Mouse (Mus musculus) lung, postnatal 10 days (tissue): ENCODE data around the gene Traf3ip1.
"Not testable (repeated sequence)": the region's sequence is repeated elsewhere in the genome, so short reads cannot be mapped to it uniquely, and the experiment has no call there.

Experiments
- DNase-seq: peaks from one replicate; pipeline ENCODE4 v3.0.0; 2021

Gene Traf3ip1

GRCm38 (mm10) chr1:91466186-91466585, 28.3 kb upstream of the Traf3ip1 start:
- DNase-seq: no peak

- no peak for DNase-seq
Observed at GRCm38 (mm10) chr1:91469888-91470419, 24.5 kb upstream of the Traf3ip1 start.

DNA sequence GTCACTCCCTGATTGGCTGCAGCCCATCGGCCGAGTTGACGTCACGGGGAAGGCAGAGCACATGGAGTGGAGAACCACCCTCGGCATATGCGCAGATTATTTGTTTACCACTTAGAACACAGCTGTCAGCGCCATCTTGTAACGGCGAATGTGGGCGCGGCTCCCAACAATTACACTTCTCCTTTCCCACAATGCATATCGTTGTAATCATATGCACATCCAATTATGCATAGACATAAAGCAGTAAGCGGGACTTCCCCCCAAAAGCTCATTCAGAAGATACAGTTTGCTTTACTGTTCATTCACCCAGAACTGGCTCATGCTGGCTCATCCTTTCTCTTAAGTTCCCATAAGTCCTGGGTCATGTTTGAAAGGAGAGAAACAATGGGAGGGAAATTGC, 16.3 kb upstream of the Traf3ip1 start:
- DNase-seq: not testable (repeated sequence)

DNA sequence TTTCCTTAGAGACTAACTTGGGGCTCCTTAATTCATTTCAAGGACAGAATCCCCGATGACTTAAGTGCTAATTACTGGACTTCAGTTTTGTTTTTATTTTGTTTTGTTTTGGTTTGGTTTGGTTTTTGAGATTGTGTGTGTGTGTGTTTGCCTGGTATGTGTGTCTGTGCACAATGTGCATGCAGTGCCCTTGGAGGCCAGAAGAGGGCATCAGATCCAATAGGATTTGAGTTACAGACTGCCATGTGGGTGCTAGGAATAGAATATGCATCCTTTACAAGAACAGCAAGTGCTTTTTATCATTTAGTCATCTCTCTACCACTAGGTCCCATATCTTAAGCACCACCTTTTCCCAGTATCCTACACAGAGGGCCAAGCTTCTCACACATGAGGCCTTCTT, 15.5 kb upstream of the Traf3ip1 start:
- no peak for DNase-seq

DNA sequence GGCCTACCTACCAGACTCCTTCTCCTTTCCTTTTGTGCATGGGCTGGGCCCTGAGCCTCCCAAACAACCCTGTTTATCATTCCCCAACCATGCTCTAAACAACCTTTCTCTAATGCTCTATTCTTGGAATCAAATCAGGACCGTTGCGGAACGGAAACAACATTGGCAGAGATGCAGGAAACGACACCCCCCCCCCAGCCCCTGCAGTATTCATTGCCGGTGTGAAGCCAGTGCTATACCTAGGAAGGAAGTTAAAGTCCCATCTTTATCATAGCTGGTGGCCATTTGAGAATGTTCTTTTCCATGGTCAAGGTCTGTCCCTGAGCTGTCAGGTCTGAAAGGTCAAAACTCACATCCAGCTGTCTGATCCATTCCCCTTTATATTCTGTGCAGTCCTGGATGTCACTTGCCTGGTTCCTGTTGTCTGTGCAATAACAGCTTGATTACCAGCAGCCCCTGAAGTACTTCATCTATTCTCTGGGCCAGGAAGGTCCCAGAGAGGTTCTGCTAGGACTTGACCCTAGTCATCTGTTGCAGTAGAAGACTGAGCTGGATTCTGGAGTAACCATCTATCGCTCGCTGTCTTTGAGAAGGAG, 11.7 kb upstream of the Traf3ip1 start:
- peak; percentile 18 for DNase-seq

GRCm38 (mm10) chr1:91483304-91484010, 11.0 kb upstream of the Traf3ip1 start:
- DNase-seq: peak; percentile 93

- no peak for DNase-seq
Observed at GRCm38 (mm10) chr1:91484011-91484346, 10.5 kb upstream of the Traf3ip1 start.

- no peak for DNase-seq
Observed at GRCm38 (mm10) chr1:91485422-91485821, 9.0 kb upstream of the Traf3ip1 start.

DNA sequence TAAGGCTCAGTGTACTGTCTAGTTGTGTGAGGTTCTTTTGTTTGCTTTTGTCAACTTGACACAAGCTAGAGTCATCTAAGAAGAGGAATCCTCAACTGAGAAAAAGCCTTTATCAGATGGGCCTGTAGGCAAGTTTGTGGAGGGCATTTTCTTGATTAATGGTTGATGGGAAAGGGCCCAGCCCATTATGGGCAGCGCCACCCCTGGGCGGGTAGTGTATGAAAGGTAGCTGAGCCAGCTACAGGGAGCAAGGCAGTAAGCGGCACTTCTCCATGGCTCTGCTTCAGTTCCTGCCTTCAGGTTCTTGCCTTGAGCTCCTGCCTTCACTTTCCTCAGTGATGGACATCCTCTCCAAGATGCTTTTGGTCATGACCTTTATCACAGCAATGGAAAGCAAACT, 8.3 kb upstream of the Traf3ip1 start:
- DNase-seq: no peak

GRCm38 (mm10) chr1:91490322-91490721, 4.1 kb upstream of the Traf3ip1 start:
- DNase-seq: no peak

- no peak for DNase-seq
Observed at GRCm38 (mm10) chr1:91492740-91493139, 1.7 kb upstream of the Traf3ip1 start.

GRCm38 (mm10) chr1:91493938-91494337, 509 bp upstream of the Traf3ip1 start:
- no peak for DNase-seq

- no peak for DNase-seq
Observed at GRCm38 (mm10) chr1:91495321-91495720, 874 bp downstream of the Traf3ip1 start.

DNA sequence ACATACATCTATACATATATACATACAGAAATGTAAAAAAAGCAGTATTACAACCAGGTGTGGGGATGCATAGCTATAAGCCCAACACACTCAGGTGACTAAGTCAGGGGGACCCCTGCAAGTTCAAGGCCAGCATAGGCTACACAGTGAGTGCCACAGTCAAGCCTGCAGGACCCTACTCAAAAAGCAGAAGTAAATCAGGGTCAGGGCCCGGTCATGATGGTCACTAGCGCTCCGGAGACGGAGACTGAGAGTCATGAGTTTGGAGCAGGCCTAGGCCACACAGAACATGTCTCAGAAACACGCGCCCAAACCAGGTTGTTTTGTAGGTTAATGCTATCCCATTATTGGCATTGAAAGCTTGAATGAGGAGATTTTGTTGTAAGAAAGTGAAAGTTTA, 4.1 kb downstream of the Traf3ip1 start:
- DNase-seq: no peak

DNA sequence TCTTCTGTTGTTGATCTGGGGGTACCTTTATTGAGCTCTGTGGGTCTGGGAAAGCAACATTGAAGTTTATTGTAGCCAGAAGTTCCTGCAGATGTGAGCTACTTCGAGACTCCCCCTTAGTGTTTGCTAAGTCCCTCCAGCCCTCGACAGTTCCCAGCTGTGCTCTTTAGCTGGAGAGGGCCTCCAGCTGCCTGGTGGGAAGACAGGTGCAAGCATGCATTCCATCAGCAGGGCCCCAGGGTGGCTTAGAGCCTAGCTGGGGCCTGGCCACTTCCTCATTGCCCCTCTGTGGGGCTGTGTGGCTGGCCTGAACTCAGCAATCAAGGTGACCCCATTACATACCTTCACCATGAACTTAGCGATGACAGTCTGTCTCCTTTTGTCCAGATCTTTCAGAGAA, 10.2 kb downstream of the Traf3ip1 start:
- DNase-seq: no peak

DNA sequence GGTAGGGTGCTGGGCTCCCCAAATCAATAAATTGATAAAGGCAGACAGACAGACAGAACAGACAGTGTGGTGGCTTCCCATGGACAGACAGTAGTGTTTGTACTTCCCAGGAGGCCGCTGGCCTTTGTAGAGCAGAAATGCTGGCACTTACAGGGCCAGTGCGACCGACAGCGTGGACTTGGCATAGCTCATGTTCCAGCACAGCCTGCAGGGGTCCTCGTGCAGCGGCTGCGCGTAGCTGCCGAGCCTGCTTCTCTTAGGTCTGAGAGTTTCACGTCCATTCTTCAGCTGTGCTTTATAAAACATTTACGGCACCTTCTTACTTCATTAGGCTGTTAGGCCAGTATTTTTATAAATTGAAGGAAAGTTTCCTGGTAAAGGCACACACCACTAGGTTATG, 20.5 kb downstream of the Traf3ip1 start:
- no peak for DNase-seq

- no peak for DNase-seq
Observed at GRCm38 (mm10) chr1:91515642-91516041, 21.2 kb downstream of the Traf3ip1 start.

- peak; percentile 73 for DNase-seq
Observed at GRCm38 (mm10) chr1:91523759-91524158, 29.3 kb downstream of the Traf3ip1 start.

DNA sequence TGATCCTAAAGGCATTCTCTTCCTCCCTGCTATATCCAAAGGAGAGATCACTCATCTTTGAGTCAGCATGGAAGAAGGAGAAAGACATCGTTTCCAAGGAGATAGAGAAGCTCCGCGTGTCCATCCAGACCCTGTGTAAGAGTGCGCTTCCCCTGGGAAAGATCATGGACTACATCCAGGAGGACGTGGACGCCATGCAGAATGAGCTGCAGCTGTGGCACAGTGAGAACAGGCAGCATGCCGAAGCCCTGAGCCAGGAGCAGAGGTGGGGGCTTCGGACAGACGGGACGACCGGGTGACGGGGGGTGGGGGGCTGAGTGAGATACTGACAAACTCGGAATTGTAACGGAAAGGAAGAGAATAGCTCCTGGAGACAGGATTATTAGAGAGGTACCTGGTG, 31.4 kb downstream of the Traf3ip1 start:
- DNase-seq: no peak

DNA sequence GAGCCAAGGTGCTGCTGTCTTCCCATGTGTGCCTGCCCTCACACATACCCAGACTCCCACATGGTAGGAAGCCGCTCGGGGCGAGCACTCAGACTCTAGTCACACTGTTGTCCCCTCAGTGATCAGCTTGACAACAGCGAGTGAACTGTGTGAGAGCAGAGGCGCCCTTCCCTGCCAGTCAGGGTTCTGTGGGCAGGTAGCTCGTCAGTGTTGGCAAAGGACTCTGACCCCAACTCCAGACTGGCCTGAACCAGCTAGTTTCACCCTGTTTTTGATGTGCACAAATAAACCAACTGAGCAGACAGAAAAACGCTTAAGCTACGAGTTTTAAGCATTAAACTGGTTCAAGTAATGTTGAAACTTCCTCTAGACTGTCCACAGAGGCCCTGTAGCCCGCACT, 35.7 kb downstream of the Traf3ip1 start:
- DNase-seq: no peak

DNA sequence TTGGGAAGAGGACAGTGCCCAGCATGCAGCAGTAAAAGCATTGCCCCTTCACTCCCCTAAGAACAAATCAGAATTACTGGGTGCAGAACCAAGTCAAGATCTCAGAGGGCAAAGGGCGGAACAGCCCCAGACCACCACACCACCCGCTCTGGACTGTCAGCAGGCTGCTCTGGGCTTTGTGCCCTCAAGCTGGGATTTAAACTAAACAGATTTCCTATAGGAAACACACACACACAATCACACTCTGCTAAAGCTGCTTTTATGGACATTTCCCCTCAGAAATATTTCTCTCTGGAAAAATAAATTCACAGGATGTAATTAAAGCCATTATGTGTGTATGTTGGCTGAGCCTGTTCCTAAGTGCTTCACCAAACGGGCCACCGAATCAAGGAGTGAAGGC, 37.8 kb downstream of the Traf3ip1 start:
- no peak for DNase-seq

- peak; percentile 73 for DNase-seq
Observed at GRCm38 (mm10) chr1:91532892-91533291, 38.4 kb downstream of the Traf3ip1 start.

DNA sequence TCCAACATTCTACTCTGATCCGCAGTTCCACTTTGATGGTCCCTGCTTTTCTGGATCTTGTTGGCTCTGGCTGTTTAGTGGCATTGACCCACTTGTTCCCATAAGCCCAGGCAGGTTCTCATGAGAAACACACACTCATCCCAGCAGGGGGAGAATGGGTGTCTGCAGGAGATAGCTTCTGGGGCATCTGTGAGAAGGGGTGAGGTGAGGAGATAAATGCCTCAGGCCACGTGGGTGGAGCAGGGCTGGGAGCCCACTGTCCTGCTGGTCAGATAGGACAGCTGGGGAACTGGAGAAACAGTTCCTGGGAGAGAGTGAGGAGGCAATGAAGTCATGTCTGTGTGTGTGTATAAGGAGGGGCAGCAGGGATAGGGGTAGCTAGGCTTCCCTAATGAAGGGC, 39.0 kb downstream of the Traf3ip1 start:
- DNase-seq: peak; percentile 23

GRCm38 (mm10) chr1:91533961-91534723, 39.7 kb downstream of the Traf3ip1 start:
- DNase-seq: no peak
